Mouse (Mus musculus): ENCODE measurements around the gene Gm13889. TPM values are rescaled to one million over a fixed set of nuclear protein-coding genes. Genes with fewer than 3 reads are reported as not detected.
A peak's percentile ranks its signal among the peaks of the same experiment; 100 is the strongest.

Gm13889 gene
- polyA plus RNA-seq, 1 experiment from 2014 or later, result 12.6 TPM

DNA sequence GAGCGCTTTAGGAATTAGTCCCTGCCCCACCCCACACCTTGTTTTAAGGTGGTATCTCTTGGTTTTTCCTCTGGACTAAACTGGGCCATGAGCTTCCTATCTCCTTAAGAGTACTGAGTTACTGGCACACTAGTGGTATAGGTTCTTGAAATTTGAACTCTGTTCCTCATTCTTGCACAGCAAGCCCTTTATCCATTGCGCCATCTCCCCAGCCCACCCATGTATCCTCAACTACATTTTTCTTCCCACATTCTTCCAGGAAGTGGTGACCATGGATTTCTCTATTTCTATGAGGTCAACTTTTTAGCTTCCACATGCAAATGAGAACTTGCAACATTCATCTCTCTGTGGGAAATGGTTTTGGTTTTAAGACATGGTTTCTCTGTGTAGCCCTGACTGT is 43.4 kb downstream of the Gm13889 start:
- Histone ChIP-seq H3K4me3 (no peak overlapping the region), H3K27ac (no peak overlapping the region), H3K36me3 (no peaks in the 10 kb centered on the region), H3K27me3 (replicated peaks) (no peaks in the 10 kb centered on the region), H3K4me1 (no peaks in the 10 kb centered on the region; the same call in 1 of the 2 replicates), H3K9ac (no peak overlapping the region), H3K4me2 (replicated peaks) (no peak overlapping the region), H3K9me3 (no peaks in the 10 kb centered on the region)
- 90% methylated on average over 2 of the region's 2 CpGs for WGBS
- ATAC-seq (ENCODE audit: low FRiP score, low read depth), result no peak

DNA sequence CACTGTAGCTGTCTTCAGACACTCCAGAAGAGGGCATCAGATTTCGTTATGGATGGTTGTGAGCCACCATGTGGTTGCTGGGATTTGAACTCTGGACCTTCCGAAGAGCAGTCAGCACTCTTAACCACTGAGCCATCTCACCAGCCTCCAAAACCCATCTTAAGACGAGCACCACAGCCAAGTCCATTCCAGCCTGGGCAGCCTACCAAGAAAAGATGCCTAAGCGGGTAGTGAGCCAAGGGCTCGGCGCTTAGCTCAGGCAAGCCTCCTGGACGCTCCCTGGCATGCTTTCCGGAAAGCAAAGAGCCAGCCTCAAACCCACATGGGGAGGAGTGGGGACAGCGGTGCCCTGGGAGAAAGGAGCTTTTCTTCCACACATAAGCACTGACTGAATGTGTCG is 45.1 kb downstream of the Gm13889 start:
- no peak overlapping the region for H3K9ac ChIP-seq
- no peak for ATAC-seq (ENCODE audit: low FRiP score, low read depth)
- no peak overlapping the region for H3K27ac ChIP-seq
- 90% methylated on average over 10 of the region's 10 CpGs for WGBS
- H3K36me3 ChIP-seq, result no peaks in the 10 kb centered on the region
- H3K9me3 ChIP-seq, result no peaks in the 10 kb centered on the region
- H3K27me3 ChIP-seq (replicated peaks), result no peaks in the 10 kb centered on the region
- H3K4me2 ChIP-seq (replicated peaks), result no peak overlapping the region
- H3K4me1 ChIP-seq, result peaks cover 14% of the 10 kb centered on the region
- no peak overlapping the region for H3K4me3 ChIP-seq

DNA sequence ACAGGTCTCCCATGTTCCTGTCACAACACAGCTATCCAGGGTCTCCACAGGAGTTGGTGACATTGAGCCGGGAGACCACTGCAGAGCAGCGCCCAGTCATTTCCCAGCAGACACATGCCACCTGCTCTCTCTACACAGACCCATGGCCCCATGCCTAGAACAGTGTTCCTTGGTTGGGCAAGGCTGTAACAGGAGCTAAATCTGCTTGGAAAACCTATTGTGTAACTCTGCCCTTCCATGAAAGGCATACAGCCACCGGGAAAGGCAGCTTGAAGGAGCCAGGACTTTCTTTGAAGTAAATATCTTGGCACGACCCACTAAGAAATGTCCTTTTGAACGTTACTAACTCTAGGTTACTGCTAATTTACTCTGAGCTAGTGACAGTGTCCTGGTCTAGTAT is 47.3 kb downstream of the Gm13889 start:
- no peak for ATAC-seq (ENCODE audit: low FRiP score, low read depth)
- H3K36me3 ChIP-seq, result no peaks in the 10 kb centered on the region
- no peaks in the 10 kb centered on the region for H3K27me3 ChIP-seq (replicated peaks)
- peaks cover 21% of the 10 kb centered on the region for H3K4me1 ChIP-seq
- H3K4me3 ChIP-seq, result no peak overlapping the region
- no peak overlapping the region for H3K27ac ChIP-seq
- H3K9ac ChIP-seq, result no peak overlapping the region
- H3K4me2 ChIP-seq (replicated peaks), result no peak overlapping the region
- whole genome bisulfite sequencing, result 80% methylated on average over 5 of the region's 5 CpGs
- no peaks in the 10 kb centered on the region for H3K9me3 ChIP-seq

DNA sequence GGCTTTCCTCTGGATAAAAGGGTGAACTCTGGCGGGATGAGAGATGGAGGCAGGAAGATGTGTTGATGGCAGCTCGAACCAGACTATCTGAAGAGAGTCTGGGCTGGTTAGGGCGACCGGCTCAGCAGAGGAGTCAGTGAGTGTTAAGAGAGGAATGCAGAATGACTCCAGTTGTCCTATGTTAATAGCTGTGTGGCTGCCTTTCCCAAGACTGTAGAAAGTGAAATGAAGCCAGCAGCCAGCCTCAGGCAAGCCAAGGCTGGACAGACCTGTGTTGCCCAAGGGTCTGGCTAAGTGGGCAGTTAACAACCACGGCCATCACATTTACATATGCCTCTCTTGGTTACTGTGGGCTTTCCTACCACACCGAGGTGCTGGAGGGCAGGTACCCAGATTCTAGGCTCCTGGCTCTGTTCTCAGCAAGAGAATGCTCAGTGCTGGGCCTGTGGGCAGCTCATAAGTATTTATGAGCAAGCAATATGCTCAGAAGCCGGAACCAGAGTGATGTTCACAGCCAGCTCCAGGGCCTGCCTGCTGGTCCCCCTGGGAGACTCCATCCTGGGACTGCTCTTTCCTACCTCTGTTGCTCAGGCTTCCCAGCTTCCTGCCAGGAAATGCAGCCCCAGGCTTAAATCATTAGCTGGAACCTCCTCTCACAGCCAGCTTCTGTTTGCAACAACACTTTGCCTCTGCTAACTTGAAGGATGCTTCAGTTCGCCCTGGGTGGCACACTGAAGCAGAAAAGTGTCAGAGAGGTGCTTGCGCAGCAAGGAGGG is 49.3 kb downstream of the Gm13889 start:
- ATAC-seq (ENCODE audit: low FRiP score, low read depth), result peak; percentile 55
- no peaks in the 10 kb centered on the region for H3K9me3 ChIP-seq
- 61% methylated on average over 9 of the region's 9 CpGs for WGBS

DNA sequence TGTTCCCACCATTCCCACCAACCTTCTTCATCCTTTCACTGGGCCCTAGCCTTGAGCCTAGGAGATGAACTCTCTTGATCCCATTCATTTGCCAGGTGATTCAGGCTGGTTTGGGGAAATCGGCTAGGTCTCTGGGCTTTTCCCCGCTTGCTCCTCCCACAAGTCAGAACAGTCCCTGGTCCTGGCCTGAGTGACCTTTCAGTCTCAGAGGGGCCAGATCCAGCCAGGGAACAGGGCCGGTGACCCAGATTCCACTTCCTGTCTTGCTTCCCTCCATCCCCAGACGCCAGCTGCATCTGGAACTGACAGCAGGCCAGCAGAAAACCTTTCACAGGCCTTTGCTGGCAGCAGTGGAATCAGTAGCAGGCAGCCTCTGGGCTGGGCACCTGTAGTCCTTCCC is 50.7 kb downstream of the Gm13889 start:
- no peak for ATAC-seq (ENCODE audit: low FRiP score, low read depth)
- no peaks in the 10 kb centered on the region for H3K27me3 ChIP-seq (replicated peaks)
- no peak overlapping the region for H3K9ac ChIP-seq
- H3K36me3 ChIP-seq, result no peaks in the 10 kb centered on the region
- no peak overlapping the region for H3K27ac ChIP-seq
- H3K4me3 ChIP-seq, result no peak overlapping the region
- WGBS, result 36% methylated on average over 4 of the region's 4 CpGs
- no peak overlapping the region for H3K4me2 ChIP-seq (replicated peaks)
- peaks cover 21% of the 10 kb centered on the region for H3K4me1 ChIP-seq
- H3K9me3 ChIP-seq, result no peaks in the 10 kb centered on the region

More for the DNA sequence above, 49.3 kb downstream of the Gm13889 start:
- peaks cover 21% of the 10 kb centered on the region for H3K4me1 ChIP-seq
- H3K9ac ChIP-seq, result no peak overlapping the region
- no peak overlapping the region for H3K4me2 ChIP-seq (replicated peaks)
- H3K4me3 ChIP-seq, result no peak overlapping the region
- H3K27me3 ChIP-seq (replicated peaks), result no peaks in the 10 kb centered on the region
- no peaks in the 10 kb centered on the region for H3K36me3 ChIP-seq
- no peak overlapping the region for H3K27ac ChIP-seq

Other genes starting within 250 kb of the Gm13889 start
- gene Ext2, start 134.6 kb downstream of the Gm13889 start, polyA plus RNA-seq (2016; fragmentation: Nextera tagmentation; extraction: Ambion mirVana), result 71.0 and 76.9 TPM in 2 replicates
- gene Accs, start 107.3 kb downstream of the Gm13889 start, polyA plus RNA-seq (2016; fragmentation: Nextera tagmentation; extraction: Ambion mirVana), result 7.1 and 8.7 TPM in 2 replicates
- gene Accsl, start 88.0 kb downstream of the Gm13889 start, polyA plus RNA-seq (2016; fragmentation: Nextera tagmentation; extraction: Ambion mirVana), result 0.18 TPM in 1 of 2 replicates, not detected in the other
- gene Gm27027, start 39.2 kb upstream of the Gm13889 start, polyA plus RNA-seq (2016; fragmentation: Nextera tagmentation; extraction: Ambion mirVana), result not detected in 2 replicates
- gene Alkbh3, start 53.6 kb upstream of the Gm13889 start, polyA plus RNA-seq (2016; fragmentation: Nextera tagmentation; extraction: Ambion mirVana), result 50.5 and 57.6 TPM in 2 replicates
- gene Hsd17b12, start 200.8 kb upstream of the Gm13889 start, polyA plus RNA-seq (2016; fragmentation: Nextera tagmentation; extraction: Ambion mirVana), result 104 and 117 TPM in 2 replicates

Measured in neural tube, embryonic 12.5 days (tissue).